Mouse (Mus musculus) C2C12 (cell line): Measurements from ENCODE around the gene Tusc2. TPM values are rescaled to one million over a fixed set of nuclear protein-coding genes. Genes with fewer than 3 reads are reported as not detected.

ENCODE experiments used
- H3K27me3 ChIP-seq: one replicate; pipeline ENCODE4 v1.6.1; 2011; ENCODE audit not compliant: control insufficient read depth, insufficient read depth, insufficient read length
- H3K36me3 ChIP-seq: one replicate; pipeline ENCODE4 v1.6.1; 2011; ENCODE audit not compliant: control insufficient read depth, insufficient read depth
- H3K4me3 ChIP-seq: one replicate; pipeline ENCODE4 v1.5.1; 2011; ENCODE audit warnings: mild to moderate bottlenecking, control low read depth; ENCODE audit not compliant: poor library complexity, insufficient read depth, severe bottlenecking
- H3K79me2 ChIP-seq: one replicate; pipeline ENCODE4 v1.6.1; 2011; ENCODE audit not compliant: control insufficient read depth, insufficient read depth
- H3K79me3 ChIP-seq: one replicate; pipeline ENCODE4 v1.6.1; 2011; ENCODE audit warnings: low read depth, control low read depth
- H3ac ChIP-seq: one replicate; pipeline ENCODE3; 2011; ENCODE audit warnings: low read depth; ENCODE audit not compliant: control insufficient read depth, insufficient read length
- CEBPB ChIP-seq: IDR thresholded peaks from one replicate; pipeline ENCODE4 v1.6.1; 2011; ENCODE audit warnings: low read depth, mild to moderate bottlenecking, control low read depth, moderate library complexity
- CTCF ChIP-seq: IDR thresholded peaks from one replicate; pipeline ENCODE4 v1.5.1; 2011; ENCODE audit not compliant: control insufficient read depth, insufficient read depth, insufficient read length
- FOSL1 ChIP-seq: IDR thresholded peaks from one replicate; pipeline ENCODE4 v1.8.0; 2011; ENCODE audit warnings: mild to moderate bottlenecking, low read length; ENCODE audit not compliant: poor library complexity, insufficient read depth, severe bottlenecking
- MAX ChIP-seq: IDR thresholded peaks from one replicate; pipeline ENCODE4 v1.6.1; 2011; ENCODE audit warnings: mild to moderate bottlenecking, control low read depth
- MYOD1 ChIP-seq: IDR thresholded peaks from one replicate; pipeline ENCODE4 v1.6.1; 2011; ENCODE audit warnings: low read depth; ENCODE audit not compliant: control insufficient read depth, insufficient read length
- MYOG ChIP-seq: IDR thresholded peaks from one replicate; pipeline ENCODE4 v1.6.1; 2011; ENCODE audit not compliant: control insufficient read depth, insufficient read length; ENCODE audit errors: extremely low read depth
- USF1 ChIP-seq: IDR thresholded peaks from one replicate; pipeline ENCODE4 v1.6.1; 2011; ENCODE audit warnings: low read depth, mild to moderate bottlenecking, control low read depth, moderate library complexity
- polyA plus RNA-seq: library from polyadenylated mRNA; unstranded; fragments of >200 nt; fragmentation: generic; extraction: Trizol; gene quantifications from one replicate; pipeline ENCODE4 v1.2.1, GENCODE M21; 2012; ENCODE audit warnings: missing spikeins

The Tusc2 gene
- polyA plus RNA-seq, 1 experiment = 15.9 TPM

DNA sequence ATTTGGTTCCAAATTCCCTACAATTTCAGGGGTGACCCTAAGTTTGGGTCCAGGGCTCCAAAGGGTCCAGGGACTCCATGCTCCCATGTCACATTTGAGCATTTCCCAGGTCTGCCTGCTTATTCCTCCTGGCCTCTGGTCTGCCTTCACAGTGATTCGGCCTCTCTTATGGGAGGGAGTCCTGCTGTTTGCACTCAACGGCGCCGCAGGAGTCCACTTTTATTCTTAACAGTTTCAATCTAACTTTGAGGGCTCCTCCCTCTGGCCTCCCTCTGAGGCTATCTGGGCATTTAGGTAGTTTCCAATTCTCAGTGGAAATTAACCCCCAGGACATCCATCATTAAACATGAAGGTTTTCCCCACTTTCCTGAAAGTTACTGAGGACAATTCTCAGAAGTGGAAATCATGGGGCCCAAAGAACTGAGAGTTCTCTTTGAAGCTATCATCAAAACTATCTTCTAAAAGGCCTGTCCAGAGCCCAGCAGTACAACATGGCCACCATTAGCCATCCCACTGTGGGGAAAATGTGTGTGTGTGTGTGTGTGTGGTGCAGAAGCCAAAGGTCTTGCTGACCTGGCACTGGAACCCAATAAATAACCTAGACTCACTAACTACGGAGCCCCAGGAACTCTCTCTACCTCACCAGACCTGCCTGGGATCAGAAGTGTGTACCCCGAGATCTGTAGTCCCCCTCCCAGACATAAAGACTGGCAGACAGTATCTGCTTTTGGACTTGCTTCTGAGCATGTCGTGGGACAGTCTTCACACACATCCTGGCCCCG, 31.4 kb downstream of the Tusc2 start:
- H3K79me2 ChIP-seq = peaks cover 16% of the 10 kb centered on the region
- no peak for TF ChIP-seq MAX
- no peak for TF ChIP-seq USF1
- TF ChIP-seq CTCF = no peak
- no peak for TF ChIP-seq MYOD1
- no peak for TF ChIP-seq MYOG
- TF ChIP-seq CEBPB = no peak
- TF ChIP-seq FOSL1 = no peak
- peaks cover 30% of the 10 kb centered on the region for H3K36me3 ChIP-seq
- H3K4me3 ChIP-seq = no peak overlapping the region
- no peak overlapping the region for H3ac ChIP-seq
- H3K79me3 ChIP-seq = peaks cover 8% of the 10 kb centered on the region
- H3K27me3 ChIP-seq = no peaks in the 10 kb centered on the region

DNA sequence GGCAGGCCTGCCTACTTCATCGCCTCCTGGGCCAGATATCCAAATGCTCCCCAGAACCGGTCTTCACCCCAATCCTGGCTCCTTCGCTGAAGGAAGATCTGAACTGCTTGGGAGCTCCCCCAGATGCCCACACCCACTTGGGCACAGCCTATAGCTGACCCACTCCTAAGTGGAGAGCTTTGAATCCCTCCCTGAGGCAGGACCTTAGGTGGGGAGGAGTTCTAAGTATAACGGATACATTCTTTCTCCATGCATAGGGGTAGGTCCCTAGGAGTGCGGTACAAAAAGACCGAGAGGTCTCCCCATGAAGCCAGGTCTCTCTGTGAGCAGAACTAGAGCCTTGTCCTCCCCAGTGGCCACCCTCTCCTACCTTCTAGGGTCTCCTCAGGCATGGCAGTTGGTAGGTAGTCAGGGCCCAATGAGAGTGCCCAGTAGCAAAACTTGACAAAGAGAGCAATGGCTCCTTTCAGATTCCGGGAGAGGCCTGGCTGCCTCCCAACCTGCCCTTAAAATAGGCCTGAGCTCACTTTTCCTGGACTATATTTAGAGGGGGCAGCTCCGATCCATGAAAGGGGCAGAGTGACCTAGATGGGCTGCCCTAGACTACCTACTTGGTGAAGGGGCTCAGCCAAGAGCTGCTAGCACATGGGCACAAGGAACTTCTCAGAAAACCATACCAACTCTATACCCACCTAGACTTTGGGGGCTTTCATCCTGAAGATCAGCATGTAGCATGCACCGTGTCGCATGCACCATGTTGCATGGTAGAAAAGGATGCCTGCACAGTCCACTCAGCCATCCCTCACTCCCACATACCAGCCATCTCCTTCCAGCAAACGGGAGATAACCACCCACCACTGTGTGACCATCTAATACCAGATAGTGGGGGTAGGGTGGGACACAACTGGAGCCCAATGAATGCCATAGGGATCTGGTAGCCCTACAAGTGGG, 33.8 kb downstream of the Tusc2 start:
- TF ChIP-seq MYOD1 (no peak), CTCF (no peak), FOSL1 (no peak), MAX (no peak), CEBPB (no peak), USF1 (no peak), MYOG (no peak)

DNA sequence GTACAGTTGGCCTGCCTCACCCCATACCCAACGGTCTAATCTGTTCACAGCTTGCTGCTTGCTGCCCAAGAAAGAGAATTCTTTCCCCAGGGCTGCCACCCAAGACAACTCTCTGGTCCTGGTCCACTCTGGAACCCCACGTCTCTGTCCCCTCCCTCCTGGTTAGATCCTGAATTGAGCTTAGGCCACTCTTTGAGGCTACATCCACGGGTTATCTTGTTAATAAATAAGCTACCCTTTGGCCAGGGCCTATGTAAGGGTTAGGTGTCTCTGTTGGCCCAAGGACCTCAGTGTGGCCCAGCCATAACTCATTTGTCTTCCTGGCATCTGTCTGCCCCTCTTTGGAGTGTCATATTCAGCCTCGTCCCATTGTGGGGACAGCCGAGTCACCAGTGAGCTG, 35.3 kb downstream of the Tusc2 start:
- Histone ChIP-seq H3K27me3 (no peaks in the 10 kb centered on the region), H3K79me3 (no peaks in the 10 kb centered on the region), H3ac (no peak overlapping the region), H3K36me3 (peaks cover 2% of the 10 kb centered on the region), H3K4me3 (no peak overlapping the region), H3K79me2 (no peaks in the 10 kb centered on the region)
- TF ChIP-seq MYOG (no peak), MAX (no peak), CTCF (no peak), CEBPB (no peak), USF1 (no peak), FOSL1 (no peak), MYOD1 (no peak)

More for the DNA sequence above, 33.8 kb downstream of the Tusc2 start:
- Histone ChIP-seq H3K79me2 (no peaks in the 10 kb centered on the region), H3K36me3 (peaks cover 11% of the 10 kb centered on the region), H3ac (no peak overlapping the region), H3K79me3 (no peaks in the 10 kb centered on the region), H3K27me3 (no peaks in the 10 kb centered on the region), H3K4me3 (no peak overlapping the region)

DNA sequence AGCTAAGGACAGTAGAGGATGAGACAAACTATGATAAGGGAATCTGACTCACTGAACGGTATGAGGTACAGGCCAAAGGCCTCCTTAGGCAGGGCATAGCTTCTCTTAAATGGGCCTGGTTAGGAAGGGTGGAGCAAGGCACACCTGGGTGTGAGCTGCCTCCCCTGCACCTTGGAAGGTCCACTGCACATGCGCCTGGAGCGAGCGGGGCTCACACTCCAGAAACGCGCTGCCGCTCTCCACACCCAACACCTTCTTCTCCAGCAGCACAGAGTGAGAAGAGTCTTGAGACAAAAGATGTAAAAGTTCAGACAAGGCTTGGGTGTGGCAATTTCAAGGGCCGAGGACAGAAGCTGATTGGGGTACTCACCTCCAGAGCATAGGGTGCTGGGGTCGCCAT, 36.4 kb downstream of the Tusc2 start:
- TF ChIP-seq MYOG (no peak), USF1 (no peak), CEBPB (no peak), FOSL1 (no peak), MYOD1 (no peak), CTCF (no peak), MAX (no peak)
- H3K4me3 ChIP-seq = no peak overlapping the region
- no peaks in the 10 kb centered on the region for H3K79me3 ChIP-seq
- H3ac ChIP-seq = no peak overlapping the region
- H3K79me2 ChIP-seq = no peaks in the 10 kb centered on the region
- no peaks in the 10 kb centered on the region for H3K36me3 ChIP-seq
- H3K27me3 ChIP-seq = no peaks in the 10 kb centered on the region

DNA sequence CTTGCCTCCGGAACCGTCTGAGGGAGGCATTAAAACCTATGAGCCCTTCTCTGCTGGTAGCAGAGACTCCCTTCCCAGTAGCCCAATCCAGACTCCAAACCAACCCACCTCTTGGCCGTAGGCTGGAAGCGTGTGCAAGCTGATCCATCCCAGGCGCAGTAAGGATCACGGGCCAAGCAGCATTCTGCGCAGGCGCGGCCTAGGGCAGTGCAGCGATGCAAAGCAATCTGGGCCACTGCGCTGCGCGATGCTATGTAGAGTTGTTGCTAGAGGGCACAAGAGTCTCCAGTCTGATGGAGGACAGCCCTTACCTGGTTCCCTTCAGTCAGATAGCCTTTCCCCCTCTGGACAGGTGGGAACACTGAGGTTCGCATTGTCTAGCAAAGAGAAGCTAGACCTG, 36.8 kb downstream of the Tusc2 start:
- H3K4me3 ChIP-seq = no peak overlapping the region
- no peaks in the 10 kb centered on the region for H3K79me2 ChIP-seq
- no peaks in the 10 kb centered on the region for H3K27me3 ChIP-seq
- TF ChIP-seq CEBPB = no peak
- no peak for TF ChIP-seq CTCF
- no peak for TF ChIP-seq USF1
- TF ChIP-seq MAX = no peak
- no peak for TF ChIP-seq FOSL1
- H3K79me3 ChIP-seq = no peaks in the 10 kb centered on the region
- no peak overlapping the region for H3ac ChIP-seq
- no peaks in the 10 kb centered on the region for H3K36me3 ChIP-seq

DNA sequence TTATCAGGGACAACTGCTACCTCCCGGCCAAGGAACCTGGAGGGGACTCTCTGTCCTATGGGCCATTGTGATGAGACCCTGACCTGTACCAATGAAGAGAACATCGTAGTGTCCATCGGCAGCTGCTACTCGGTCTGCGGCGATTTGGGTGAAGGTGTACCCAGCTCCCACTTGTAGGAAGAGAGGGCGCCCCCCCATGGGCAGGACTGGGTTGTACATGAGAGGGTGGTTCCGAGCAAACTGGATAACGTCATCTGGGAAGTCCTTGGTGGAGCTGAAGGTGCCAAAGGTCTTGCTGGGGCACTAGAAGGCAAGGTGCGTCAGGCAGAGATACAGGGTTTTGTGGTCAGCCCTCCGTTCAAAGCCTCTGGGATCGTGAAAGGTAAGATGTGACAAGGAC, 37.7 kb downstream of the Tusc2 start:
- no peak for TF ChIP-seq MYOG
- TF ChIP-seq FOSL1 = no peak
- TF ChIP-seq USF1 = no peak
- TF ChIP-seq CEBPB = no peak
- no peak for TF ChIP-seq MYOD1
- no peak for TF ChIP-seq CTCF
- no peak for TF ChIP-seq MAX
- Histone ChIP-seq H3K36me3 (no peaks in the 10 kb centered on the region), H3K4me3 (no peak overlapping the region)

More for the DNA sequence above, 37.7 kb downstream of the Tusc2 start:
- no peaks in the 10 kb centered on the region for H3K79me3 ChIP-seq
- no peaks in the 10 kb centered on the region for H3K79me2 ChIP-seq
- H3K27me3 ChIP-seq = no peaks in the 10 kb centered on the region
- no peak overlapping the region for H3ac ChIP-seq
